Mouse (Mus musculus) ES-E14 (cell line): ENCODE data around the gene Zfp882. TPM values are rescaled to one million over a fixed set of nuclear protein-coding genes. Genes with fewer than 3 reads are reported as not detected.

Experiments
- DNase-seq: peaks from one replicate; pipeline ENCODE4 v3.0.0-alpha.2; 2013; ENCODE audit warnings: low read depth, low spot score
- H3K27ac ChIP-seq: 2 replicates; pipeline ENCODE4 v1.5.1; 2012; ENCODE audit warnings: low read depth, mild to moderate bottlenecking, low read length, moderate library complexity, mixed read lengths; ENCODE audit not compliant: poor library complexity, insufficient read depth, severe bottlenecking
- H3K36me3 ChIP-seq: 2 replicates; pipeline ENCODE4 v1.6.1; 2012; ENCODE audit warnings: mild to moderate bottlenecking, low read length, moderate library complexity, mixed read lengths; ENCODE audit not compliant: control insufficient read depth, poor library complexity, insufficient read depth, severe bottlenecking
- H3K4me1 ChIP-seq, 2 experiments: fragments of 150-350 bp in 1 of 2; sonication (generic) in 1 of 2; 2 replicates each; pipeline ENCODE4 v1.6.1; 2012; ENCODE audit warnings: low read length in 2 of 2, mild to moderate bottlenecking in 1 of 2, mixed read lengths in 1 of 2; ENCODE audit not compliant: control insufficient read depth in 2 of 2, insufficient read depth in 2 of 2, poor library complexity in 1 of 2
- H3K4me3 ChIP-seq, 2 experiments: fragments of 150-350 bp in 1 of 2; sonication (generic) in 1 of 2; 2 replicates each; pipeline ENCODE4 v1.5.1; 2012; ENCODE audit warnings: low read length in 2 of 2, low read depth in 1 of 2, mild to moderate bottlenecking in 1 of 2, mixed read lengths in 1 of 2; ENCODE audit not compliant: insufficient read depth in 1 of 2, poor library complexity in 1 of 2, severe bottlenecking in 1 of 2
- H3K9ac ChIP-seq: 2 replicates; pipeline ENCODE4 v1.6.1; 2012; ENCODE audit warnings: low read depth, mild to moderate bottlenecking, low read length, mixed read lengths; ENCODE audit not compliant: poor library complexity, insufficient read depth, severe bottlenecking
- H3K9me3 ChIP-seq: fragments of 150-350 bp; sonication (generic); 2 replicates; pipeline ENCODE4 v1.6.1; 2012; ENCODE audit warnings: low read depth, mild to moderate bottlenecking, low read length; ENCODE audit not compliant: control insufficient read depth, insufficient read depth
- CHD2 ChIP-seq: IDR thresholded peaks from 2 replicates; pipeline ENCODE4 v1.6.1; 2014; ENCODE audit warnings: mild to moderate bottlenecking, low read depth, low read length, inconsistent platforms
- HCFC1 ChIP-seq: IDR thresholded peaks from 2 replicates; pipeline ENCODE4 v1.6.1; 2012; ENCODE audit warnings: low read length, inconsistent platforms, borderline replicate concordance; ENCODE audit not compliant: insufficient read depth
- MAFK ChIP-seq: IDR thresholded peaks from 2 replicates; pipeline ENCODE4 v1.6.1; 2014; ENCODE audit warnings: mild to moderate bottlenecking, low read depth, low read length, inconsistent platforms; ENCODE audit not compliant: insufficient read depth
- ZC3H11A ChIP-seq: IDR thresholded peaks from 2 replicates; pipeline ENCODE4 v1.6.1; 2012; ENCODE audit warnings: low read depth, mild to moderate bottlenecking, inconsistent platforms, low read length, borderline replicate concordance
- ZNF384 ChIP-seq: IDR thresholded peaks from 2 replicates; pipeline ENCODE4 v1.6.1; 2012; ENCODE audit warnings: low read depth, low read length, inconsistent platforms
- in situ Hi-C, 2 experiments: fragments of 600-800 bp; cut with MboI; formaldehyde crosslinking; loops; one replicate each; pipeline ENCODE4 v1.15.1; 2025; ENCODE audit warnings: low sequenced_read_pairs in 2 of 2, inconsistent platforms in 1 of 2; ENCODE audit not compliant: unreplicated experiment in 2 of 2
- total RNA-seq: library from RNA; depleted of rRNA; stranded (reverse); fragments of 300-350 nt; gene quantifications from 2 replicates; pipeline ENCODE4 v1.2.3, GENCODE M21; 2012

Zfp882 gene
- total RNA-seq, 1 experiment = 6.7 TPM

GRCm38 (mm10) chr8:71906809-71907208 is 1.6 kb upstream of the Zfp882 start:
- in situ Hi-C loops = no loop called here
- Histone ChIP-seq H3K36me3 (no peaks in the 10 kb centered on the region), H3K9ac (no peak overlapping the region), H3K4me1 (no peaks in the 10 kb centered on the region), H3K4me3 (no peak overlapping the region), H3K9me3 (peaks cover 2% of the 10 kb centered on the region; the same call in 1 of the 2 replicates), H3K27ac (no peak overlapping the region)
- no peak for TF ChIP-seq ZC3H11A
- no peak for TF ChIP-seq MAFK
- TF ChIP-seq HCFC1 = no peak
- no peak for TF ChIP-seq CHD2
- no peak for TF ChIP-seq ZNF384
- no peak for DNase-seq

- H3K36me3 ChIP-seq = no peaks in the 10 kb centered on the region
- no peaks in the 10 kb centered on the region for H3K4me1 ChIP-seq
- TF ChIP-seq ZNF384 = no peak
- TF ChIP-seq ZC3H11A = no peak
- TF ChIP-seq MAFK = no peak
- no peak for TF ChIP-seq HCFC1
- TF ChIP-seq CHD2 = no peak
- in situ Hi-C loops = no loop called here
- H3K9ac ChIP-seq = no peak overlapping the region
- peaks cover 2% of the 10 kb centered on the region; the same call in 1 of the 2 replicates for H3K9me3 ChIP-seq
- peak overlapping the region; percentile 78 to 90; a peak in 3 of 4 replicates for H3K4me3 ChIP-seq
- no peak for DNase-seq
- H3K27ac ChIP-seq = no peak overlapping the region; the same call in 1 of the 2 replicates
Observed at GRCm38 (mm10) chr8:71907798-71908257, 580 bp upstream of the Zfp882 start.

- DNase-seq = no peak
- H3K9ac ChIP-seq = no peak overlapping the region
- H3K4me3 ChIP-seq = no peak overlapping the region
- TF ChIP-seq ZNF384 (no peak), HCFC1 (no peak), CHD2 (no peak), MAFK (no peak), ZC3H11A (no peak)
- no peak overlapping the region for H3K27ac ChIP-seq
- in situ Hi-C loops = no loop called here
- peaks cover 2% of the 10 kb centered on the region; the same call in 1 of the 2 replicates for H3K9me3 ChIP-seq
- H3K36me3 ChIP-seq = no peaks in the 10 kb centered on the region
- H3K4me1 ChIP-seq = no peaks in the 10 kb centered on the region
Observed at GRCm38 (mm10) chr8:71912286-71912685, 3.9 kb downstream of the Zfp882 start.

GRCm38 (mm10) chr8:71922567-71923401 is 14.4 kb downstream of the Zfp882 start:
- no peaks in the 10 kb centered on the region for H3K9me3 ChIP-seq
- no peaks in the 10 kb centered on the region for H3K36me3 ChIP-seq
- H3K9ac ChIP-seq = peak overlapping the region; percentile 85
- H3K27ac ChIP-seq = peak overlapping the region; percentile 85
- DNase-seq = peak; percentile 93
- in situ Hi-C loops = no loop called here
- H3K4me3 ChIP-seq = peak overlapping the region; percentile 75 to 95
- TF ChIP-seq HCFC1 = peak; percentile 83
- no peak for TF ChIP-seq ZC3H11A
- no peaks in the 10 kb centered on the region; a peak in 1 of 4 replicates for H3K4me1 ChIP-seq
